Mouse (Mus musculus) CH12.LX (cell line): ENCODE data around the gene Sf3b6. TPM values are rescaled to one million over a fixed set of nuclear protein-coding genes. Genes with fewer than 3 reads are reported as not detected.
A peak's percentile ranks its signal among the peaks of the same experiment; 100 is the strongest.

Source experiments
- DNase-seq: peaks from one replicate; pipeline ENCODE4 v3.0.0-alpha.2; 2013; ENCODE audit errors: extremely low read depth
- H3K27ac ChIP-seq: 2 replicates; pipeline ENCODE4 v1.5.1; 2012; ENCODE audit warnings: low read depth, mild to moderate bottlenecking, control low read depth, moderate library complexity; ENCODE audit not compliant: insufficient read depth
- H3K27me3 ChIP-seq: replicated peaks from 2 replicates; pipeline ENCODE3; 2012; ENCODE audit warnings: inconsistent platforms
- H3K36me3 ChIP-seq, 2 experiments: replicated peaks in 1 of 2; 2 replicates each; pipeline versions ENCODE3 to v1.6.1; 2012; ENCODE audit warnings: inconsistent platforms in 1 of 2, low read length in 1 of 2, mild to moderate bottlenecking in 1 of 2, mixed read lengths in 1 of 2, moderate library complexity in 1 of 2; ENCODE audit not compliant: control insufficient read depth in 1 of 2, insufficient read depth in 1 of 2
- H3K4me1 ChIP-seq, 2 experiments: 2 replicates each; pipeline ENCODE4 v1.6.1; 2012; ENCODE audit warnings: inconsistent platforms in 1 of 2, moderate library complexity in 1 of 2; ENCODE audit not compliant: insufficient read depth in 2 of 2, control insufficient read depth in 1 of 2
- H3K4me2 ChIP-seq: 2 replicates; pipeline ENCODE4 v1.6.1; 2012; ENCODE audit warnings: low read depth, mild to moderate bottlenecking, control low read depth; ENCODE audit not compliant: poor library complexity, insufficient read depth, severe bottlenecking
- H3K4me3 ChIP-seq, 3 experiments: fragments of 150-350 bp in 1 of 3; sonication (generic) in 1 of 3; replicated peaks in 1 of 3; 2 replicates each; pipeline versions ENCODE3 to v1.5.1; 2011 to 2012; ENCODE audit warnings: low read depth in 2 of 3, low read length in 2 of 3, mild to moderate bottlenecking in 2 of 3, moderate library complexity in 2 of 3, control low read depth in 1 of 3, improper control_type of control experiment in 1 of 3, inconsistent platforms in 1 of 3, mixed read lengths in 1 of 3; ENCODE audit not compliant: poor library complexity in 1 of 3
- H3K79me2 ChIP-seq: replicated peaks from 2 replicates; pipeline ENCODE4 v1.6.1; 2012; ENCODE audit warnings: mild to moderate bottlenecking, moderate library complexity; ENCODE audit not compliant: control insufficient read depth, poor library complexity, insufficient read depth, severe bottlenecking; ENCODE audit errors: extremely low read depth
- H3K9ac ChIP-seq: 2 replicates; pipeline ENCODE4 v1.6.1; 2012; ENCODE audit warnings: low read depth, mild to moderate bottlenecking, control low read depth, moderate library complexity; ENCODE audit not compliant: insufficient read depth
- H3K9me3 ChIP-seq: replicated peaks from 2 replicates; pipeline ENCODE3; 2012; ENCODE audit warnings: low read length, inconsistent platforms, mixed read lengths
- CHD1 ChIP-seq: IDR thresholded peaks from 2 replicates; pipeline ENCODE4 v1.6.1; 2012; ENCODE audit warnings: low read depth, low read length, improper control_type of control experiment, inconsistent platforms
- CHD2 ChIP-seq: IDR thresholded peaks from 2 replicates; pipeline ENCODE4 v1.6.1; 2011; ENCODE audit warnings: low read length, improper control_type of control experiment
- CTCF ChIP-seq, 2 experiments: IDR thresholded peaks in 1 of 2; conservative IDR thresholded peaks in 1 of 2; 2 replicates each; pipeline ENCODE4 v1.5.1; 2011 to 2012; ENCODE audit warnings: low read depth in 2 of 2, low read length in 2 of 2, improper control_type of control experiment in 1 of 2, inconsistent platforms in 1 of 2, mild to moderate bottlenecking in 1 of 2, moderate library complexity in 1 of 2
- ELF1 ChIP-seq: IDR thresholded peaks from 2 replicates; pipeline ENCODE4 v1.6.1; 2014; ENCODE audit warnings: low read depth, mild to moderate bottlenecking, inconsistent platforms, low read length, improper control_type of control experiment
- EP300 ChIP-seq: IDR thresholded peaks from 2 replicates; pipeline ENCODE4 v1.6.1; 2011; ENCODE audit warnings: low read length, improper control_type of control experiment
- HCFC1 ChIP-seq: IDR thresholded peaks from 2 replicates; pipeline ENCODE4 v1.6.1; 2012; ENCODE audit warnings: low read depth, mild to moderate bottlenecking, inconsistent platforms, low read length, improper control_type of control experiment
- JUN ChIP-seq: IDR thresholded peaks from 2 replicates; pipeline ENCODE4 v1.6.1; 2011; ENCODE audit warnings: low read depth, mild to moderate bottlenecking, low read length, improper control_type of control experiment, moderate library complexity; ENCODE audit not compliant: insufficient read depth
- KAT2A ChIP-seq: IDR thresholded peaks from 2 replicates; pipeline ENCODE4 v1.6.1; 2012; ENCODE audit warnings: low read length, improper control_type of control experiment, inconsistent platforms; ENCODE audit not compliant: insufficient replicate concordance
- MAFK ChIP-seq: IDR thresholded peaks from 2 replicates; pipeline ENCODE4 v1.6.1; 2011; ENCODE audit warnings: low read length, improper control_type of control experiment; ENCODE audit not compliant: insufficient replicate concordance
- MAX ChIP-seq: IDR thresholded peaks from 2 replicates; pipeline ENCODE4 v1.6.1; 2011; ENCODE audit warnings: low read length, improper control_type of control experiment
- MAZ ChIP-seq: IDR thresholded peaks from 2 replicates; pipeline ENCODE4 v1.6.1; 2012; ENCODE audit warnings: low read depth, mild to moderate bottlenecking, inconsistent platforms, low read length, improper control_type of control experiment, moderate library complexity
- MXI1 ChIP-seq: IDR thresholded peaks from 2 replicates; pipeline ENCODE4 v1.6.1; 2011; ENCODE audit warnings: mild to moderate bottlenecking, low read depth, low read length, improper control_type of control experiment
- MYC ChIP-seq: IDR thresholded peaks from 2 replicates; pipeline ENCODE4 v1.6.1; 2011; ENCODE audit warnings: low read depth, mild to moderate bottlenecking, improper control_type of control experiment, low read length
- NELFE ChIP-seq: IDR thresholded peaks from 2 replicates; pipeline ENCODE4 v1.6.1; 2011; ENCODE audit warnings: low read depth, low read length, improper control_type of control experiment
- NRF1 ChIP-seq: IDR thresholded peaks from 2 replicates; pipeline ENCODE4 v1.6.1; 2014; ENCODE audit warnings: low read depth, mild to moderate bottlenecking, inconsistent platforms, low read length, improper control_type of control experiment, moderate library complexity
- PAX5 ChIP-seq: IDR thresholded peaks from 2 replicates; pipeline ENCODE4 v1.6.1; 2012; ENCODE audit warnings: low read length, inconsistent platforms, mixed read lengths
- POLR2A ChIP-seq: IDR thresholded peaks from 2 replicates; pipeline ENCODE4 v1.6.1; 2011; ENCODE audit warnings: low read depth, mild to moderate bottlenecking, improper control_type of control experiment, low read length
- RAD21 ChIP-seq: IDR thresholded peaks from 2 replicates; pipeline ENCODE4 v1.6.1; 2011; ENCODE audit warnings: low read depth, mild to moderate bottlenecking, low read length, improper control_type of control experiment, moderate library complexity
- RCOR1 ChIP-seq: conservative IDR thresholded peaks from 2 replicates; pipeline ENCODE4 v1.6.1; 2012; ENCODE audit warnings: low read depth, mild to moderate bottlenecking, inconsistent platforms, low read length, improper control_type of control experiment
- SIN3A ChIP-seq: IDR thresholded peaks from 2 replicates; pipeline ENCODE4 v1.6.1; 2012; ENCODE audit warnings: low read length, improper control_type of control experiment, inconsistent platforms
- SMC3 ChIP-seq: IDR thresholded peaks from 2 replicates; pipeline ENCODE4 v1.6.1; 2011; ENCODE audit warnings: low read depth, low read length, improper control_type of control experiment
- TBP ChIP-seq: conservative IDR thresholded peaks from 2 replicates; pipeline ENCODE4 v1.6.1; 2011; ENCODE audit warnings: low read depth, low read length, improper control_type of control experiment
- TCF12 ChIP-seq: IDR thresholded peaks from 2 replicates; pipeline ENCODE4 v1.6.1; 2014; ENCODE audit warnings: low read depth, mild to moderate bottlenecking, inconsistent platforms, low read length, improper control_type of control experiment
- ZMIZ1 ChIP-seq: IDR thresholded peaks from 2 replicates; pipeline ENCODE4 v1.6.1; 2012; ENCODE audit warnings: low read depth, mild to moderate bottlenecking, inconsistent platforms, low read length, improper control_type of control experiment
- ZNF384 ChIP-seq: IDR thresholded peaks from 2 replicates; pipeline ENCODE4 v1.6.1; 2012; ENCODE audit warnings: low read depth, low read length, improper control_type of control experiment, inconsistent platforms
- dilution Hi-C: fragments of 300-500 bp; cut with MboI; formaldehyde crosslinking; loops from 2 replicates; pipeline ENCODE4 v1.14.3; 2020; ENCODE audit warnings: low sequenced_read_pairs; ENCODE audit not compliant: extremely low pct_unique_long_range_greater_than_20kb, extremely low pct_ligation_motif_present
- in situ Hi-C: fragments of 300-500 bp; cut with MboI; formaldehyde crosslinking; loops from 3 replicates; pipeline ENCODE4 v1.14.3; 2019; ENCODE audit warnings: low sequenced_read_pairs, low pct_ligation_motif_present, low pct_unique_long_range_greater_than_20kb, mixed read lengths
- polyA plus RNA-seq: library from polyadenylated mRNA; unstranded; fragments of >175 nt; gene quantifications from 2 replicates; pipeline ENCODE4 v1.2.1, GENCODE M21; 2012; ENCODE audit warnings: low read depth; ENCODE audit not compliant: insufficient read length
- total RNA-seq, 2 experiments: library from RNA; depleted of rRNA; stranded (reverse); fragments of 300-350 nt in 1 of 2; fragments of >200 nt in 1 of 2; gene quantifications; 2 replicates each; pipeline ENCODE4 v1.2.3; 2012 to 2014

Gene Sf3b6
- total RNA-seq (2012; rRNA removed) (109 and 135 TPM in 2 replicates), total RNA-seq (2014; rRNA removed) (346 and 388 TPM in 2 replicates), polyA plus RNA-seq (151 and 191 TPM in 2 replicates)

DNA sequence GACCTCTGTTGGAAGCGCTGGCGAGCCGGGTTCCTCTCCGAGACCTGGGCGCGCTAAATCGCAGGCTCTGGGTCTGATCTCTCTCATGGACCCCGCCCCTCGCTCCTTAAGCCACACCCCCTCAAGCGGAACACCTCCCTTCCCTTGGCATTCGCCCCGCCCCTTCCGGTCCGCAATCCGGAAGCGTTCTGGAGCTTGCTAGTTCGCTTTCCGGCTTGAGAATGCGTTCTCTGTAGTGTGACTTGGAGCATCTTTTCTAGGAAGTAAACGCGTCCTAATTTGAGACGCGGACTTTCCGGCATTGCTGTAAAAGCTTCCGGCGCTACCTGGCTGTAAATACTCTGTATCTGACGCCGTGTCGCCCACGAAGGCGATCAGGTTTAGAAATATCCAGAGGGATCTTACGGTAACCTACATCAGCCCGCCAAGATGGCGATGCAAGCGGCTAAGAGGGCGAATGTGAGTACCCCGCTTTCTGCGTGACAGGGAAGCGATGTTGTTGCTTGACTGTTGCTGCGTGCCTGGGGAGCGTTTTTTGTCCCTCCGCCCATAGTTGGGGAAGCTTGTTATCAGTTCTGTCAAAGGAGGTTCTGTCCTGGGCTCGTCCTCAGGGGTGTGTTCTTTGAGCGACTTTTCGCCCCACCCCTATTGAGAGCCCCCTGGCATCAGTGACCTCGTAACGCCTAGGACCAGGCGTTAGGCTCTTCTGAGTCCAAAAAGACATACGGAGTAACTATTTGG is at the start of gene Sf3b6:
Gene Sf3b6 (plus strand): TSS at position 184 of the 741 bp plus-strand sequence.
- in situ Hi-C loops (no loop called here), dilution Hi-C loops (no loop called here)
- Histone ChIP-seq H3K27me3 (no peaks in the 10 kb centered on the region), H3K27ac (peak within 1 kb of the TSS; percentile 56), H3K9ac (peak within 1 kb of the TSS; percentile 92), H3K4me3 (peak within 1 kb of the TSS; percentile 72 to 93 (median 91)), H3K36me3 (peaks cover 10 to 31% of the 10 kb centered on the region in 2 experiments), H3K4me1 (peaks cover 0 to 13% of the 10 kb centered on the region in 2 experiments; a peak in 2 of 4 replicates), H3K9me3 (no peaks in the 10 kb centered on the region), H3K79me2 (peaks cover 24% of the 10 kb centered on the region), H3K4me2 (peak within 1 kb of the TSS; percentile 68)
- peak; percentile 99 for DNase-seq
- TF ChIP-seq MXI1, result peak; percentile 53; the same call in 1 of the 2 replicates
- no peak for TF ChIP-seq CTCF (conservative IDR thresholded peaks at IDR 0.05 in 1 of 2, IDR thresholded peaks at IDR 0.05 in 1 of 2; ENCODE audit: low read depth in 2 of 2, low read length in 2 of 2)
- TF ChIP-seq MYC, result peak; percentile 58
- TF ChIP-seq TBP, result peak; percentile 76
- TF ChIP-seq HCFC1, result peak; percentile 86
- TF ChIP-seq POLR2A, result peak; percentile 94
- TF ChIP-seq CHD1, result no peak
- no peak for TF ChIP-seq ZNF384
- TF ChIP-seq RAD21, result no peak
- peak; percentile 71 for TF ChIP-seq TCF12
- 0 out of 2 replicates have a peak, but pooled peaks have one; percentile 31 for TF ChIP-seq SIN3A
- TF ChIP-seq MAZ, result peak; percentile 98
- TF ChIP-seq ELF1, result peak; percentile 97
- TF ChIP-seq ZMIZ1, result no peak
- TF ChIP-seq MAFK, result no peak
- TF ChIP-seq KAT2A, result 0 out of 2 replicates have a peak, but pooled peaks have one; percentile 63
- no peak for TF ChIP-seq EP300
- peak; percentile 87 for TF ChIP-seq NELFE
- no peak for TF ChIP-seq PAX5

- Histone ChIP-seq H3K27ac (no peak within 1 kb of the TSS), H3K79me2 (no peaks in the 10 kb centered on the region), H3K4me1 (no peaks in the 10 kb centered on the region), H3K4me3 (peak within 1 kb of the TSS in 2 of 3 experiments; percentile 20 to 65), H3K4me2 (no peak within 1 kb of the TSS)
- dilution Hi-C loops, result no loop called here
- TF ChIP-seq CHD2 (no peak), RAD21 (peak; percentile 45), POLR2A (no peak), JUN (no peak), MAX (peak; percentile 65; the same call in 1 of the 2 replicates), MYC (0 out of 2 replicates have a peak, but pooled peaks have one; percentile 19), SMC3 (peak; percentile 45), NRF1 (peak; percentile 70), CTCF (conservative IDR thresholded peaks at IDR 0.05 in 1 of 2, IDR thresholded peaks at IDR 0.05 in 1 of 2; ENCODE audit: low read depth in 2 of 2, low read length in 2 of 2) (peak in 1 of 2 experiments; percentile 58; a peak in 2 of 4 replicates), PAX5 (no peak), RCOR1 (no peak)
- TF ChIP-seq, all 38 proteins: peak for 6
- in situ Hi-C loops, result no loop called here
- DNase-seq, result no peak
- peaks cover 10% of the 10 kb centered on the region for H3K9me3 ChIP-seq
- no peak within 1 kb of the TSS for H3K9ac ChIP-seq
- H3K27me3 ChIP-seq, result no peaks in the 10 kb centered on the region
- H3K36me3 ChIP-seq, result no peaks in the 10 kb centered on the region
These were observed 48.6 kb upstream of the Sf3b6 start, which contains the start of the genes Pfn4 and Fam228b for GRCm38 (mm10) chr12:4768492-4769332. Gene Pfn4, plus strand, starts transcription at chr12:4769022. Gene Fam228b, minus strand, starts transcription at chr12:4769267.
